Mouse (Mus musculus): ENCODE data around the gene Emp1. TPM values are rescaled to one million over a fixed set of nuclear protein-coding genes. Genes with fewer than 3 reads are reported as not detected.

The Emp1 gene
- polyA plus RNA-seq, 1 experiment from 2014 or later = 17.2 TPM

DNA sequence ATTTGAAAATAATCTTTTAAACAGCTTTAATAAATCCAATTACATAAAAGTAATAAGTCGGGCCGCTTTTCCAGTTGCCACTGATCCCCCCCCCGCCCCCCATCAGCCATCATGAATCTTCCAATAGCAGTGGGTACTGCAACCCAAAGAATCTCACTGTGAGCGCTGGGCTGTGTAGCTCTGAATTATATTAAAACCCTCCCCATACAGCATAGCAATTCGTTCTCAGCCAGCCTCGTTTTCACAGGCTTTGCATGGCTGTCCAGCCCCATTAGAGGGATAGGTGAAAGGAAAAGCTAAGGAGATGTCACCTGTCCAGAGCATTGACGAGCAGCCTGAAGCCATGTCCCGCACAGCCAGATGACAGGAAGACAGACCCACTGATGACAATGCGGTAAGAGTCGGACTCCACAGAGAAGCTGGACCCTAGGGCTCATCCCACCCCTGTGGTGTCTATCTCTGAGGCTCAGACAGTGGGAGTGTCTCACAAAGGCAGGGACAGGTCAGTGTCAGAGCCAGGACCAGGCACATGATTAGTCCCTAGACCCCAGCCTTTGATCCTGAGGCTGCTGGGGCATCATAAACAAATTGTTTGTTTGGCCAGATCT is 49.5 kb downstream of the Emp1 start:
- no peak overlapping the region for H3K4me2 ChIP-seq (ENCODE audit: low read length)
- no peaks in the 10 kb centered on the region for H3K36me3 ChIP-seq (ENCODE audit: control insufficient read depth, insufficient read depth, low read length)
- H3K27me3 ChIP-seq (ENCODE audit: control insufficient read depth, insufficient read depth, low read length) = no peaks in the 10 kb centered on the region
- no peak overlapping the region for H3K4me3 ChIP-seq (ENCODE audit: control insufficient read depth in 1 of 2, insufficient read depth in 1 of 2, low read depth in 1 of 2, low read length in 2 of 2)
- no peak overlapping the region for H3K9ac ChIP-seq (ENCODE audit: low read length)
- H3K9me3 ChIP-seq (ENCODE audit: control insufficient read depth, low read length) = no peaks in the 10 kb centered on the region
- no peaks in the 10 kb centered on the region for H3K4me1 ChIP-seq (ENCODE audit: control insufficient read depth in 2 of 2, insufficient read depth in 2 of 2, low read length in 2 of 2)
- no peak overlapping the region for H3K27ac ChIP-seq (replicated peaks in 1 of 2; ENCODE audit: control insufficient read depth in 1 of 2, insufficient read depth in 1 of 2, low read depth in 2 of 2, low read length in 2 of 2)
- WGBS = 90% methylated on average over 10 of the region's 10 CpGs
- no peak for ATAC-seq (ENCODE audit: insufficient number of reproducible peaks, insufficient read depth, low FRiP score, low read depth)

DNA sequence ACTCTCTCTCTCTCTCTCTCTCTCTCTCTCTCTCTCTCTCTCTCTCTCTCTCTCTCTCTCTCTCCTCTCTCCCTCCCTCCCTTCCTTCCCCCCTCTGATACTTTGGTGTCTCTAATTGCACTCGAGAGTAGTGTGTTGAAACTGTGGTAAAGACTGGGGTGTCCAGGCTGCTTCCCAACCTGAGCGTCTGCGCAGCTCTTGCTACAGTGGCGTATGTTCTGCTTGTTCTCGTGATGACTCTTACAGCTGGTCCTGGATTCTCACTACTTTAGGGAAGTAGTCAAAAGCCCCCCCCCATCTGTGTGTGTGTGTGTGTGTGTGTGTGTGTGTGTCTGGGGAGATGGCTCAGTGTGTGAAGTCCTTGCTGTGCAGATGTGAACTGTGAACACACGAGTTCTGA is 50.3 kb downstream of the Emp1 start:
- Histone ChIP-seq H3K4me3 (ENCODE audit: control insufficient read depth in 1 of 2, insufficient read depth in 1 of 2, low read depth in 1 of 2, low read length in 2 of 2) (no peak overlapping the region), H3K36me3 (ENCODE audit: control insufficient read depth, insufficient read depth, low read length) (no peaks in the 10 kb centered on the region), H3K4me1 (ENCODE audit: control insufficient read depth in 2 of 2, insufficient read depth in 2 of 2, low read length in 2 of 2) (no peaks in the 10 kb centered on the region), H3K27me3 (ENCODE audit: control insufficient read depth, insufficient read depth, low read length) (no peaks in the 10 kb centered on the region), H3K9me3 (ENCODE audit: control insufficient read depth, low read length) (no peaks in the 10 kb centered on the region), H3K27ac (replicated peaks in 1 of 2; ENCODE audit: control insufficient read depth in 1 of 2, insufficient read depth in 1 of 2, low read depth in 2 of 2, low read length in 2 of 2) (no peak overlapping the region), H3K9ac (ENCODE audit: low read length) (no peak overlapping the region), H3K4me2 (ENCODE audit: low read length) (no peak overlapping the region)
- WGBS = 69% methylated on average over 6 of the region's 6 CpGs
- ATAC-seq (ENCODE audit: insufficient number of reproducible peaks, insufficient read depth, low FRiP score, low read depth) = no peak

DNA sequence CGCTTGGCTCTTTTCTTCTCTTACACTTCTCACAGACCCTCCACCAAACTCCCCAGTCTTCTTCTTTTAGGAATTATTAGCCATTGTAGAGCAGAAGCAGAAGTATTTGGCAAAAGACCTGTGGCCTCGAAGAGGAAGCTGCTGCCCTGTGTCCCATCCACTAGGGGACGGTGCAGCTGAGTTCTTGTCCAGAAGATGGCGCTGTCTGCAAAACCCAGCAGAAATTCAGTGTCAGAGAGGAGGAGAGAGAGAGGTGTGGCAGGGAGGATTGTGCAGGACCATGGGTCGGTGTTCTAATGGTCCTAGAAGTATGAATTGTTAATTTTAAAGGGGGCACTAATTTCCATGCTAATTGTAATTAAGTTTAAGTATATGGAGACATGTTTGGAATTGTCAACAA is 55.1 kb downstream of the Emp1 start:
- Histone ChIP-seq H3K4me2 (ENCODE audit: low read length) (no peak overlapping the region), H3K27me3 (ENCODE audit: control insufficient read depth, insufficient read depth, low read length) (no peaks in the 10 kb centered on the region), H3K27ac (replicated peaks in 1 of 2; ENCODE audit: control insufficient read depth in 1 of 2, insufficient read depth in 1 of 2, low read depth in 2 of 2, low read length in 2 of 2) (no peak overlapping the region), H3K9me3 (ENCODE audit: control insufficient read depth, low read length) (no peaks in the 10 kb centered on the region), H3K4me3 (ENCODE audit: control insufficient read depth in 1 of 2, insufficient read depth in 1 of 2, low read depth in 1 of 2, low read length in 2 of 2) (no peak overlapping the region), H3K36me3 (ENCODE audit: control insufficient read depth, insufficient read depth, low read length) (no peaks in the 10 kb centered on the region), H3K9ac (ENCODE audit: low read length) (no peak overlapping the region), H3K4me1 (ENCODE audit: control insufficient read depth in 2 of 2, insufficient read depth in 2 of 2, low read length in 2 of 2) (no peaks in the 10 kb centered on the region; a peak in 1 of 4 replicates)
- no peak for ATAC-seq (ENCODE audit: insufficient number of reproducible peaks, insufficient read depth, low FRiP score, low read depth)
- WGBS = 26% methylated on average over 5 of the region's 5 CpGs

GRCm38 (mm10) chr6:135418223-135418824 is 56.0 kb downstream of the Emp1 start:
- Histone ChIP-seq H3K4me1 (ENCODE audit: control insufficient read depth in 2 of 2, insufficient read depth in 2 of 2, low read length in 2 of 2) (no peaks in the 10 kb centered on the region; a peak in 1 of 4 replicates), H3K36me3 (ENCODE audit: control insufficient read depth, insufficient read depth, low read length) (no peaks in the 10 kb centered on the region), H3K27me3 (ENCODE audit: control insufficient read depth, insufficient read depth, low read length) (no peaks in the 10 kb centered on the region), H3K9me3 (ENCODE audit: control insufficient read depth, low read length) (0 out of 2 replicates have a peak, but pooled peaks cover 3% of the 10 kb centered on the region), H3K4me3 (ENCODE audit: control insufficient read depth in 1 of 2, insufficient read depth in 1 of 2, low read depth in 1 of 2, low read length in 2 of 2) (no peak overlapping the region), H3K27ac (replicated peaks in 1 of 2; ENCODE audit: control insufficient read depth in 1 of 2, insufficient read depth in 1 of 2, low read depth in 2 of 2, low read length in 2 of 2) (no peak overlapping the region), H3K4me2 (ENCODE audit: low read length) (no peak overlapping the region), H3K9ac (ENCODE audit: low read length) (no peak overlapping the region)
- WGBS = 49% methylated on average over 8 of the region's 8 CpGs
- ATAC-seq (ENCODE audit: insufficient number of reproducible peaks, insufficient read depth, low FRiP score, low read depth) = no peak

- Histone ChIP-seq H3K27me3 (ENCODE audit: control insufficient read depth, insufficient read depth, low read length) (no peaks in the 10 kb centered on the region), H3K9ac (ENCODE audit: low read length) (no peak overlapping the region), H3K9me3 (ENCODE audit: control insufficient read depth, low read length) (no peaks in the 10 kb centered on the region), H3K36me3 (ENCODE audit: control insufficient read depth, insufficient read depth, low read length) (no peaks in the 10 kb centered on the region), H3K4me1 (ENCODE audit: control insufficient read depth in 2 of 2, insufficient read depth in 2 of 2, low read length in 2 of 2) (no peaks in the 10 kb centered on the region), H3K27ac (replicated peaks in 1 of 2; ENCODE audit: control insufficient read depth in 1 of 2, insufficient read depth in 1 of 2, low read depth in 2 of 2, low read length in 2 of 2) (no peak overlapping the region), H3K4me3 (ENCODE audit: control insufficient read depth in 1 of 2, insufficient read depth in 1 of 2, low read depth in 1 of 2, low read length in 2 of 2) (no peak overlapping the region), H3K4me2 (ENCODE audit: low read length) (no peak overlapping the region)
- 66% methylated on average over 2 of the region's 2 CpGs for WGBS
- ATAC-seq (ENCODE audit: insufficient number of reproducible peaks, insufficient read depth, low FRiP score, low read depth) = no peak
Measured at GRCm38 (mm10) chr6:135428246-135428645, 65.9 kb downstream of the Emp1 start.

GRCm38 (mm10) chr6:135429268-135429909 is 67.0 kb downstream of the Emp1 start:
- Histone ChIP-seq H3K9ac (ENCODE audit: low read length) (no peak overlapping the region), H3K4me2 (ENCODE audit: low read length) (no peak overlapping the region), H3K4me1 (ENCODE audit: control insufficient read depth in 2 of 2, insufficient read depth in 2 of 2, low read length in 2 of 2) (no peaks in the 10 kb centered on the region), H3K36me3 (ENCODE audit: control insufficient read depth, insufficient read depth, low read length) (no peaks in the 10 kb centered on the region), H3K9me3 (ENCODE audit: control insufficient read depth, low read length) (no peaks in the 10 kb centered on the region), H3K27me3 (ENCODE audit: control insufficient read depth, insufficient read depth, low read length) (no peaks in the 10 kb centered on the region), H3K27ac (replicated peaks in 1 of 2; ENCODE audit: control insufficient read depth in 1 of 2, insufficient read depth in 1 of 2, low read depth in 2 of 2, low read length in 2 of 2) (no peak overlapping the region), H3K4me3 (ENCODE audit: control insufficient read depth in 1 of 2, insufficient read depth in 1 of 2, low read depth in 1 of 2, low read length in 2 of 2) (no peak overlapping the region)
- no peak for ATAC-seq (ENCODE audit: insufficient number of reproducible peaks, insufficient read depth, low FRiP score, low read depth)
- 61% methylated on average over 8 of the region's 8 CpGs for WGBS

GRCm38 (mm10) chr6:135430441-135430970 is 68.2 kb downstream of the Emp1 start:
- 70% methylated on average over 8 of the region's 8 CpGs for WGBS
- Histone ChIP-seq H3K9ac (ENCODE audit: low read length) (no peak overlapping the region), H3K27ac (replicated peaks in 1 of 2; ENCODE audit: control insufficient read depth in 1 of 2, insufficient read depth in 1 of 2, low read depth in 2 of 2, low read length in 2 of 2) (no peak overlapping the region), H3K4me2 (ENCODE audit: low read length) (no peak overlapping the region), H3K9me3 (ENCODE audit: control insufficient read depth, low read length) (no peaks in the 10 kb centered on the region), H3K36me3 (ENCODE audit: control insufficient read depth, insufficient read depth, low read length) (no peaks in the 10 kb centered on the region), H3K4me1 (ENCODE audit: control insufficient read depth in 2 of 2, insufficient read depth in 2 of 2, low read length in 2 of 2) (no peaks in the 10 kb centered on the region), H3K4me3 (ENCODE audit: control insufficient read depth in 1 of 2, insufficient read depth in 1 of 2, low read depth in 1 of 2, low read length in 2 of 2) (no peak overlapping the region), H3K27me3 (ENCODE audit: control insufficient read depth, insufficient read depth, low read length) (no peaks in the 10 kb centered on the region)
- no peak for ATAC-seq (ENCODE audit: insufficient number of reproducible peaks, insufficient read depth, low FRiP score, low read depth)
